ENCODE assay signal across 10 mouse cellular contexts in genomic region chr10:23181572-23182493, GRCm38 (mm10).
"Had no signal": no experiment of that assay in that cellular context is flagged by ENCODE, and none has a peak within 500 bp of the region (broad histone marks: within the 10 kb centered on the region; RNA-seq: fewer than 3 reads in every experiment).

No protein-coding gene starts in this region.

- H3K9ac ChIP-seq: liver, embryonic 14.5 days; midbrain, embryonic 13.5 days; neural tube, embryonic 12.5 days had no signal

- H3K9me3 ChIP-seq: midbrain, embryonic 13.5 days; neural tube, embryonic 12.5 days had no signal

- H3K27ac ChIP-seq: left cerebral cortex, adult 2 months; liver, embryonic 14.5 days; midbrain, embryonic 13.5 days; neural tube, embryonic 12.5 days had no signal

- H3K36me3 ChIP-seq: midbrain, embryonic 13.5 days; neural tube, embryonic 12.5 days had no signal

- ATAC-seq: intestine, postnatal 0 days; midbrain, embryonic 13.5 days had no signal

- H3K4me2 ChIP-seq: midbrain, embryonic 13.5 days; neural tube, embryonic 12.5 days had no signal

- H3K27me3 ChIP-seq: midbrain, embryonic 13.5 days; neural tube, embryonic 12.5 days had no signal

- DNase-seq: kidney, postnatal 10 days; lung, adult 18-20 months; spleen, adult 18-20 months; thymus, adult 18-20 months; thymus, postnatal 14 days had no signal

- H3K4me3 ChIP-seq: left cerebral cortex, adult 2 months; midbrain, embryonic 13.5 days; neural tube, embryonic 12.5 days had no signal

- H3K4me1 ChIP-seq: midbrain, embryonic 13.5 days had no signal
